Mouse (Mus musculus) liver, adult 2 months (tissue): ENCODE data around the gene Plcb4. TPM values are rescaled to one million over a fixed set of nuclear protein-coding genes. Genes with fewer than 3 reads are reported as not detected.
A peak's percentile ranks its signal among the peaks of the same experiment; 100 is the strongest.
"Not testable (repeated sequence)": the region's sequence is repeated elsewhere in the genome, so short reads cannot be mapped to it uniquely, and the experiment has no call there.

Experiments used
- DNase-seq: peaks from one replicate; pipeline ENCODE4 v3.0.0-alpha.2; 2011; ENCODE audit warnings: low read depth, low spot score; ENCODE audit errors: extremely low read depth
- H3K27ac ChIP-seq: fragments of 200-500 bp; replicated peaks from 2 replicates; pipeline ENCODE4 v1.5.1; 2012; ENCODE audit warnings: low read depth, mild to moderate bottlenecking, control low read depth, inconsistent platforms, low read length; ENCODE audit not compliant: insufficient read depth
- H3K27me3 ChIP-seq: fragments of 200-500 bp; 2 replicates; pipeline ENCODE4 v1.6.1; 2012; ENCODE audit warnings: mild to moderate bottlenecking, moderate library complexity, low read length, inconsistent platforms; ENCODE audit not compliant: control insufficient read depth, insufficient read depth
- H3K36me3 ChIP-seq: fragments of 200-500 bp; 2 replicates; pipeline ENCODE4 v1.6.1; 2012; ENCODE audit warnings: low read length, inconsistent platforms; ENCODE audit not compliant: control insufficient read depth, insufficient read depth
- H3K4me1 ChIP-seq: fragments of 200-500 bp; 2 replicates; pipeline ENCODE4 v1.6.1; 2011; ENCODE audit warnings: low read length; ENCODE audit not compliant: control insufficient read depth, insufficient read depth
- H3K4me3 ChIP-seq: fragments of 200-500 bp; 2 replicates; pipeline ENCODE4 v1.5.1; 2011; ENCODE audit warnings: low read depth, mild to moderate bottlenecking, control low read depth, low read length, moderate library complexity; ENCODE audit not compliant: insufficient read depth
- H3K79me2 ChIP-seq: fragments of 200-500 bp; 2 replicates; pipeline ENCODE4 v1.6.1; 2012; ENCODE audit warnings: inconsistent platforms, mild to moderate bottlenecking, low read length, moderate library complexity; ENCODE audit not compliant: control insufficient read depth, insufficient read depth
- H3K9ac ChIP-seq: fragments of 200-500 bp; 2 replicates; pipeline ENCODE4 v1.6.1; 2012; ENCODE audit warnings: low read depth, mild to moderate bottlenecking, control low read depth, inconsistent platforms, low read length
- CTCF ChIP-seq: fragments of 200-500 bp; IDR thresholded peaks from 2 replicates; pipeline ENCODE4 v1.5.1; 2011; ENCODE audit warnings: low read depth, low read length, control low read depth
- POLR2A ChIP-seq: fragments of 200-500 bp; IDR thresholded peaks from 2 replicates; pipeline ENCODE4 v1.6.1; 2011; ENCODE audit warnings: low read length, control low read depth; ENCODE audit not compliant: insufficient read depth; ENCODE audit errors: extremely low read depth
- WGBS: fragments of 180-500 bp; shearing (Covaris S2); methylation state at CpG from one replicate; pipeline ENCODE4 v1.1.7; 2018; 5-methylcytosine and 5-hydroxymethylcytosine counted together
- polyA plus RNA-seq: library from polyadenylated mRNA; depleted of rRNA; stranded (reverse); fragments of >200 nt; gene quantifications from 2 replicates; pipeline ENCODE4 v1.2.3, GENCODE M21; 2012
- total RNA-seq: library from RNA; depleted of rRNA; stranded (reverse); fragments of >200 nt; gene quantifications from 2 replicates; pipeline ENCODE4 v1.2.3, GENCODE M21; 2014

Gene Plcb4
- total and polyA plus RNA-seq, 2 experiments: 0.88 to 4.3 TPM

DNA sequence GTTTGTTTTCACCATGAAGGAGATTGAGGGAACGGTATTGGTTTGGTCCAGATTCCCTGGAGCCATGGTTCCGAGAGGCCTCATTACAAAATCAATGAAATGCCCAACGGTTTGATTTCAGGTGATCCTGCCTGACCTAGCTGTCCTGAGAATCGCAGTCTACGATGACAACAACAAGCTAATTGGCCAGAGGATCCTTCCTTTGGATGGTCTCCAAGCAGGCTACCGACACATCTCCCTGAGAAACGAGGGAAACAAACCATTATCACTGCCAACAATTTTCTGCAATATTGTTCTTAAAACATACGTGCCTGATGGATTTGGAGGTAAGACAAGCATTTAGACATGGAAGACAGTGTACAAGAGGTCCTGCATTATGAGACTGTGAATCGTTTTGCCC, 317.2 kb downstream of the Plcb4 start:
- H3K27ac ChIP-seq: no peak overlapping the region
- no peak overlapping the region for H3K4me3 ChIP-seq
- DNase-seq: no peak
- TF ChIP-seq POLR2A (no peak), CTCF (no peak)
- no peaks in the 10 kb centered on the region for H3K27me3 ChIP-seq
- H3K36me3 ChIP-seq: no peaks in the 10 kb centered on the region
- H3K9ac ChIP-seq: no peak overlapping the region
- WGBS: 58% methylated on average over 9 of the region's 9 CpGs
- peaks cover 6% of the 10 kb centered on the region; the same call in 1 of the 2 replicates for H3K4me1 ChIP-seq
- no peaks in the 10 kb centered on the region for H3K79me2 ChIP-seq

GRCm38 (mm10) chr2:135978790-135979189, 320.0 kb downstream of the Plcb4 start:
- no peaks in the 10 kb centered on the region for H3K79me2 ChIP-seq
- 45% methylated on average over 5 of the region's 5 CpGs for WGBS
- peaks cover 6% of the 10 kb centered on the region; the same call in 1 of the 2 replicates for H3K4me1 ChIP-seq
- H3K27me3 ChIP-seq: no peaks in the 10 kb centered on the region
- no peak for DNase-seq
- TF ChIP-seq POLR2A (no peak), CTCF (no peak)
- H3K36me3 ChIP-seq: no peaks in the 10 kb centered on the region
- no peak overlapping the region for H3K4me3 ChIP-seq
- no peak overlapping the region for H3K9ac ChIP-seq
- no peak overlapping the region for H3K27ac ChIP-seq

- Histone ChIP-seq H3K27me3 (no peaks in the 10 kb centered on the region), H3K4me1 (peaks cover 6% of the 10 kb centered on the region; the same call in 1 of the 2 replicates), H3K4me3 (no peak overlapping the region), H3K36me3 (no peaks in the 10 kb centered on the region), H3K27ac (no peak overlapping the region), H3K79me2 (no peaks in the 10 kb centered on the region), H3K9ac (no peak overlapping the region)
- TF ChIP-seq CTCF (no peak), POLR2A (no peak)
- 24% methylated on average over 1 of the region's 1 CpGs for WGBS
- no peak for DNase-seq
These were observed 321.6 kb downstream of the Plcb4 start for GRCm38 (mm10) chr2:135980428-135980827.

GRCm38 (mm10) chr2:135983972-135984371, 325.2 kb downstream of the Plcb4 start:
- Histone ChIP-seq H3K27ac (no peak overlapping the region), H3K4me1 (no peaks in the 10 kb centered on the region; the same call in 1 of the 2 replicates), H3K36me3 (no peaks in the 10 kb centered on the region), H3K27me3 (no peaks in the 10 kb centered on the region), H3K9ac (no peak overlapping the region), H3K4me3 (no peak overlapping the region), H3K79me2 (no peaks in the 10 kb centered on the region)
- TF ChIP-seq POLR2A (no peak), CTCF (no peak)
- DNase-seq: no peak
- WGBS: 84% methylated on average over 4 of the region's 4 CpGs

GRCm38 (mm10) chr2:135985536-135986265, 326.9 kb downstream of the Plcb4 start:
- Histone ChIP-seq H3K27ac (no peak overlapping the region), H3K27me3 (no peaks in the 10 kb centered on the region), H3K4me1 (no peaks in the 10 kb centered on the region), H3K79me2 (no peaks in the 10 kb centered on the region), H3K9ac (no peak overlapping the region), H3K36me3 (no peaks in the 10 kb centered on the region), H3K4me3 (no peak overlapping the region)
- no peak for DNase-seq
- 89% methylated on average over 15 of the region's 15 CpGs for WGBS
- peak; percentile 45 for TF ChIP-seq CTCF
- TF ChIP-seq POLR2A: no peak

DNA sequence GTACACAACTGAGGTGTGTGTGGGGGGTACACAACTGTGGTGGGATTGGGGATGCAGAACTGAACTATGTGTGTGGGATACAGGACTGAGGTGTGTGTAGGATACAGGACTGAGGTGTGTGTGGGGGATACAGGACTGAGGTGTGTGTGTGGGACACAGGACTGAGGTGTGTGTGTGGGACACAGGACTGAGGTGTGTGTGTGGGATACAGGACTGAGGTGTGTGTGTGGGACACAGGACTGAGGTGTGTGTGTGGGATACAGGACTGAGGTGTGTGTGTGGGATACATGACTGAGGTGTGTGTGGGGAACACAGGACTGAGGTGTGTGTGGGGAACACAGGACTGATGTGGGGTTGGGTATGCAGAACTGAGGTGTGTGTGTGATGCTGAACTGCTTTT, 329.7 kb downstream of the Plcb4 start:
- not testable (repeated sequence) for DNase-seq, H3K36me3 ChIP-seq, H3K4me1 ChIP-seq

GRCm38 (mm10) chr2:135990686-135991085, 331.9 kb downstream of the Plcb4 start:
- not testable (repeated sequence) for H3K4me3 ChIP-seq, H3K27me3 ChIP-seq, DNase-seq, H3K36me3 ChIP-seq, H3K27ac ChIP-seq, H3K4me1 ChIP-seq, H3K9ac ChIP-seq, H3K79me2 ChIP-seq
- 78% methylated on average over 9 of the region's 10 CpGs for WGBS

More for the DNA sequence above, 329.7 kb downstream of the Plcb4 start:
- not testable (repeated sequence) for H3K9ac ChIP-seq, H3K27me3 ChIP-seq, H3K4me3 ChIP-seq, H3K27ac ChIP-seq, H3K79me2 ChIP-seq
